Comparison of ENCODE assay signal across 8 mouse cellular contexts in the genomic region with DNA sequence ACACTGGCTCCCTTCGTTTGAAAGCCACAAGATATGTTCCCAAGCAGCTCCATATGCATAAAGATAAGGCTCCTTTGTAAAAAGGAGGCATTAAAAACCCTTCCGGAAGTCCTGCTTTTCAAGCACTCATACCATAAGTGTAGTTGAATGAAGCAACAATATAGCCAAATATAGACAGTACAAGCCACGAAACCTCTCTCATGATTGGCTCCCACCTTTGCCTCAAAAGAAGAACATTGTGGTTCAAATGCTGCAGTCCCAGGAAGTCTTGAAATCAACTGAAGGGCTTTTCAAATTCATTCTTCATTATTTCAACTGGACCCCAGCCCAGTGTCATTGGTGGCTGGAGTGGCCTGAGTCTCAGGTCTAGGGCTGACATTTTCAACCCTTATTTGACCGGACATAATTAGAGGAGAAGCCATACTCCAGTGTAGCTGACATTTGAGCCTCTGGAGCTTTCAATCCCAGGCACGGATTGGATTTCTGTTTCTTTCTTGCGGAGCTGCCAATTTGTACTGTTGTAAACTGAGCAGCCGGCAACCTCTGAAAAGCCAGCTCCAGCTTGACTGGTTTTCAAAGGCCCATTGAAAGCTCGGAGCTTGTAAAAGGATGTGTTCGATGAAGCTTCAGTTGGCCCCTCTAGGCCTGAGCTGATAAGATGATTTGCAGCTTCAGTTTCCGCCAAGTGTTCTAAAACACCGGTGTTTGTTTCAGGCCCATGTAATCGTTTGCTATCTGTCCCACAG.
DNase-seq lines count a peak whose midpoint lies in the region; ATAC-seq and TF ChIP-seq lines count a peak whose summit lies in the region.

No protein-coding gene starts in this region.

- no peak overlapping the region for H3K4me3 ChIP-seq in spleen, adult 2 months (ENCODE audit: extremely low read depth, insufficient read depth, insufficient read length)
- H3K4me3 ChIP-seq in intestine, embryonic 16.5 days (ENCODE audit: low read length) = no peak overlapping the region

- no peaks in the 10 kb centered on the region for H3K27me3 ChIP-seq in spleen, adult 2 months (ENCODE audit: control insufficient read depth, insufficient read depth, low read length)
- H3K27me3 ChIP-seq in intestine, embryonic 16.5 days (replicated peaks; ENCODE audit: control insufficient read depth, insufficient read depth, low read length) = peaks cover 3% of the 10 kb centered on the region; the same call in 1 of the 2 replicates

- no peak overlapping the region for H3K9ac ChIP-seq in intestine, embryonic 16.5 days (ENCODE audit: low read depth, low read length)

- peak; percentile 47 for DNase-seq in embryo, embryonic 10 days (ENCODE audit: low spot score)
- no peak for DNase-seq in embryo, embryonic 9.5 days (ENCODE audit: extremely low spot score)
- DNase-seq in spleen, adult 2 months (ENCODE audit: low read depth in 1 of 2, low spot score in 2 of 2) = no peak
- DNase-seq in spleen, adult 12 weeks (ENCODE audit: low spot score) = no peak
- peak; percentile 1 for DNase-seq in retina, postnatal 1 day
- no peak for DNase-seq in right cerebral cortex, postnatal 4 days
- no peak for DNase-seq in urinary bladder, postnatal 4 days (ENCODE audit: low spot score in 2 of 2)

- peak overlapping the region; percentile 94 for H3K27ac ChIP-seq in spleen, adult 2 months (ENCODE audit: insufficient read depth, low read length)
- H3K27ac ChIP-seq in intestine, embryonic 16.5 days (ENCODE audit: low read length) = 0 out of 2 replicates have a peak overlapping the region, but pooled peaks have one; percentile 18

- peaks cover 25% of the 10 kb centered on the region for H3K4me1 ChIP-seq in spleen, adult 2 months (ENCODE audit: control insufficient read depth, insufficient read depth, insufficient read length)
- no peaks in the 10 kb centered on the region for H3K4me1 ChIP-seq in intestine, embryonic 16.5 days (ENCODE audit: control insufficient read depth, insufficient read depth, low read length)

- WGBS in spleen, adult 2 months = 60% methylated on average over 12 of the region's 12 CpGs
- WGBS in intestine, embryonic 16.5 days = 46% methylated on average over 12 of the region's 12 CpGs

- no peaks in the 10 kb centered on the region for H3K9me3 ChIP-seq in intestine, embryonic 16.5 days (ENCODE audit: control insufficient read depth, low read length)

- no peak for TF ChIP-seq POLR2A in spleen, adult 2 months (IDR thresholded peaks at IDR 0.05; ENCODE audit: low read depth, low read length)

- no peak for TF ChIP-seq CTCF in spleen, adult 2 months (IDR thresholded peaks at IDR 0.05; ENCODE audit: extremely low read depth, insufficient read depth, insufficient read length, insufficient replicate concordance)

- no peaks in the 10 kb centered on the region for H3K36me3 ChIP-seq in spleen, adult 2 months (ENCODE audit: control insufficient read depth, insufficient read depth, low read length)
- no peaks in the 10 kb centered on the region for H3K36me3 ChIP-seq in intestine, embryonic 16.5 days (ENCODE audit: control insufficient read depth, insufficient read depth, low read length)

- H3K4me2 ChIP-seq in intestine, embryonic 16.5 days (ENCODE audit: low read depth, low read length) = no peak overlapping the region

- ATAC-seq in intestine, embryonic 16.5 days = no peak

Comparison
In these comparisons a context has a peak if more than half of its experiments do, and no peak if none do; other contexts are left out.
1. DNase-seq: peak in embryo, embryonic 10 days (single experiment) and retina, postnatal 1 day (single experiment); none in embryo, embryonic 9.5 days (single experiment), spleen, adult 2 months (0 of 2), spleen, adult 12 weeks (single experiment), right cerebral cortex, postnatal 4 days (single experiment) and urinary bladder, postnatal 4 days (0 of 2).